Mouse (Mus musculus) ES-Bruce4 (cell line): ENCODE results near the gene Irgm2.

Experiments
- CTCF ChIP-seq: IDR thresholded peaks from one replicate; pipeline ENCODE4 v1.8.1; 2011; ENCODE audit warnings: low read depth, low read length
- EP300 ChIP-seq: IDR thresholded peaks from 2 replicates; pipeline ENCODE4 v1.6.1; 2011; ENCODE audit warnings: low read depth, low read length; ENCODE audit not compliant: insufficient read depth

- no peak for TF ChIP-seq CTCF
- no peak for TF ChIP-seq EP300
Observed at GRCm38 (mm10) chr11:58189675-58190074, 9.7 kb upstream of the Irgm2 start.
